Mouse (Mus musculus): ENCODE data around the gene Hspa4. TPM values are rescaled to one million over a fixed set of nuclear protein-coding genes. Genes with fewer than 3 reads are reported as not detected.

Hspa4 gene
- total and polyA plus RNA-seq, 3 experiments: 184 to 585 (median 363) TPM

DNA sequence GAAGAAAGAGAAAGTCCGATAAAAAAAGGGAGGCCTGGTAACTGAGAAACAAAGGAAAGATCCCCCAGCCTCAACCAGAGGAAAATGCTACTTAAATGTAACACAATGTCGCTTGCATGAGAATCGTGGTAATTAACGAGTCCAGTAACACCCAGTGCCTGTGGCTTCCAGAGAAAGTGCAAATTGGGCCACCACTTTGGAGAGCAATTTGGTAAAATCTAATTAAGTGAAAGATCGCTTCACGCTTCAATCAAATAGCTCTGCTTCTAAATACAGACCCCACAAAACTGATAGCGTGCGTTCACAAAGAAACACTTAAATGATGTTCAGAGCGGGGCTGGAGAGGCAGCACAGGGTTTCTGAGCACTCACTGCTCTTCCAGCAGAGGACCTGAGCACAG lies 89.4 kb downstream of the Hspa4 start:
- Histone ChIP-seq H3K27ac (ENCODE audit: insufficient read depth, low read depth) (no peak overlapping the region), H3K27me3 (replicated peaks) (peaks cover 67% of the 10 kb centered on the region), H3K9me3 (replicated peaks; ENCODE audit: low read length) (peaks cover 2% of the 10 kb centered on the region), H3K4me2 (ENCODE audit: insufficient read depth, low read depth, poor library complexity, severe bottlenecking) (no peak overlapping the region), H3K4me1 (ENCODE audit: control insufficient read depth in 1 of 2, insufficient read depth in 2 of 2) (no peaks in the 10 kb centered on the region), H3K36me3 (replicated peaks in 1 of 2; ENCODE audit: control insufficient read depth in 1 of 2, insufficient read depth in 1 of 2, low read length in 1 of 2) (no peaks in the 10 kb centered on the region), H3K9ac (ENCODE audit: insufficient read depth, low read depth) (no peak overlapping the region), H3K4me3 (replicated peaks in 1 of 3; ENCODE audit: low read depth in 2 of 3, low read length in 2 of 3, poor library complexity in 1 of 3) (no peak overlapping the region), H3K79me2 (replicated peaks; ENCODE audit: control insufficient read depth, extremely low read depth, insufficient read depth, poor library complexity, severe bottlenecking) (no peaks in the 10 kb centered on the region)
- DNase-seq (ENCODE audit: extremely low read depth): no peak
- dilution Hi-C loops (cut with MboI; ENCODE audit: extremely low pct_ligation_motif_present, extremely low pct_unique_long_range_greater_than_20kb, low sequenced_read_pairs) (no loop called here), in situ Hi-C loops (cut with MboI; ENCODE audit: low pct_ligation_motif_present, low pct_unique_long_range_greater_than_20kb, low sequenced_read_pairs) (no loop called here)
- no peak for TF ChIP-seq MAX (IDR thresholded peaks at IDR 0.05; ENCODE audit: low read length)
- TF ChIP-seq TBP (conservative IDR thresholded peaks at IDR 0.05; ENCODE audit: low read depth, low read length): no peak
- TF ChIP-seq CHD2 (IDR thresholded peaks at IDR 0.05; ENCODE audit: low read length): no peak
- no peak for TF ChIP-seq USF2 (conservative IDR thresholded peaks at IDR 0.05; ENCODE audit: low read depth, low read length)
- no peak for TF ChIP-seq JUN (IDR thresholded peaks at IDR 0.05; ENCODE audit: insufficient read depth, low read depth, low read length)
- no peak for TF ChIP-seq ETS1 (conservative IDR thresholded peaks at IDR 0.05; ENCODE audit: low read depth, low read length)

Other genes starting within 250 kb of the Hspa4 start
- 4.9 and 8.7 TPM in 2 replicates for gene Zcchc10, start 24.2 kb upstream of the Hspa4 start, total RNA-seq (2012; rRNA removed)
- 20.7 and 24.3 TPM in 2 replicates for gene Zcchc10, start 24.2 kb upstream of the Hspa4 start, total RNA-seq (2014; rRNA removed)
- 72.4 and 74.2 TPM in 2 replicates for gene Zcchc10, start 24.2 kb upstream of the Hspa4 start, polyA plus RNA-seq (2012; ENCODE audit: insufficient read length, low read depth)
- gene Aff4, start 50.4 kb upstream of the Hspa4 start, total RNA-seq (2012; rRNA removed): 19.8 and 24.0 TPM in 2 replicates
- gene Aff4, start 50.4 kb upstream of the Hspa4 start, total RNA-seq (2014; rRNA removed): 22.1 and 25.7 TPM in 2 replicates
- 50.6 and 51.4 TPM in 2 replicates for gene Aff4, start 50.4 kb upstream of the Hspa4 start, polyA plus RNA-seq (2012; ENCODE audit: insufficient read length, low read depth)
- gene Leap2, start 122.7 kb upstream of the Hspa4 start, total RNA-seq (2012; rRNA removed): not detected in 2 replicates
- not detected in 2 replicates for gene Leap2, start 122.7 kb upstream of the Hspa4 start, total RNA-seq (2014; rRNA removed)
- not detected in 2 replicates for gene Leap2, start 122.7 kb upstream of the Hspa4 start, polyA plus RNA-seq (2012; ENCODE audit: insufficient read length, low read depth)
- 103 and 120 TPM in 2 replicates for gene Uqcrq, start 130.4 kb upstream of the Hspa4 start, total RNA-seq (2012; rRNA removed)
- 136 and 168 TPM in 2 replicates for gene Uqcrq, start 130.4 kb upstream of the Hspa4 start, total RNA-seq (2014; rRNA removed)
- 642 and 765 TPM in 2 replicates for gene Uqcrq, start 130.4 kb upstream of the Hspa4 start, polyA plus RNA-seq (2012; ENCODE audit: insufficient read length, low read depth)
- gene Gdf9, start 130.6 kb upstream of the Hspa4 start, total RNA-seq (2012; rRNA removed): 0.13 TPM in 2 replicates
- 0.16 TPM in 1 of 2 replicates, not detected in the other for gene Gdf9, start 130.6 kb upstream of the Hspa4 start, total RNA-seq (2014; rRNA removed)
- gene Gdf9, start 130.6 kb upstream of the Hspa4 start, polyA plus RNA-seq (2012; ENCODE audit: insufficient read length, low read depth): not detected in 2 replicates
- gene Gm10447, start 156.7 kb upstream of the Hspa4 start, total RNA-seq (2012; rRNA removed): not detected in 2 replicates
- gene Gm10447, start 156.7 kb upstream of the Hspa4 start, total RNA-seq (2014; rRNA removed): not detected in 2 replicates
- not detected in 2 replicates for gene Gm10447, start 156.7 kb upstream of the Hspa4 start, polyA plus RNA-seq (2012; ENCODE audit: insufficient read length, low read depth)
- gene Shroom1, start 156.7 kb upstream of the Hspa4 start, total RNA-seq (2012; rRNA removed): not detected in 2 replicates
- not detected in 2 replicates for gene Shroom1, start 156.7 kb upstream of the Hspa4 start, total RNA-seq (2014; rRNA removed)
- gene Shroom1, start 156.7 kb upstream of the Hspa4 start, polyA plus RNA-seq (2012; ENCODE audit: insufficient read length, low read depth): not detected in 2 replicates
- not detected in 2 replicates for gene Gm9837, start 170.0 kb upstream of the Hspa4 start, total RNA-seq (2012; rRNA removed)
- gene Gm9837, start 170.0 kb upstream of the Hspa4 start, total RNA-seq (2014; rRNA removed): not detected in 2 replicates
- not detected in 2 replicates for gene Gm9837, start 170.0 kb upstream of the Hspa4 start, polyA plus RNA-seq (2012; ENCODE audit: insufficient read length, low read depth)
- not detected in 2 replicates for gene Gm9945, start 179.7 kb upstream of the Hspa4 start, total RNA-seq (2012; rRNA removed)
- gene Gm9945, start 179.7 kb upstream of the Hspa4 start, total RNA-seq (2014; rRNA removed): not detected in 2 replicates
- not detected in 2 replicates for gene Gm9945, start 179.7 kb upstream of the Hspa4 start, polyA plus RNA-seq (2012; ENCODE audit: insufficient read length, low read depth)
- not detected in 2 replicates for gene Sowaha, start 179.8 kb upstream of the Hspa4 start, total RNA-seq (2012; rRNA removed)
- gene Sowaha, start 179.8 kb upstream of the Hspa4 start, total RNA-seq (2014; rRNA removed): not detected in 2 replicates
- not detected in 2 replicates for gene Sowaha, start 179.8 kb upstream of the Hspa4 start, polyA plus RNA-seq (2012; ENCODE audit: insufficient read length, low read depth)
- gene Sept8, start 218.8 kb upstream of the Hspa4 start, total RNA-seq (2012; rRNA removed): 14.9 and 21.9 TPM in 2 replicates
- gene Sept8, start 218.8 kb upstream of the Hspa4 start, total RNA-seq (2014; rRNA removed): 8.2 and 8.5 TPM in 2 replicates
- 15.2 and 15.3 TPM in 2 replicates for gene Sept8, start 218.8 kb upstream of the Hspa4 start, polyA plus RNA-seq (2012; ENCODE audit: insufficient read length, low read depth)